Mouse (Mus musculus): ENCODE results near the gene Clybl.

DNA sequence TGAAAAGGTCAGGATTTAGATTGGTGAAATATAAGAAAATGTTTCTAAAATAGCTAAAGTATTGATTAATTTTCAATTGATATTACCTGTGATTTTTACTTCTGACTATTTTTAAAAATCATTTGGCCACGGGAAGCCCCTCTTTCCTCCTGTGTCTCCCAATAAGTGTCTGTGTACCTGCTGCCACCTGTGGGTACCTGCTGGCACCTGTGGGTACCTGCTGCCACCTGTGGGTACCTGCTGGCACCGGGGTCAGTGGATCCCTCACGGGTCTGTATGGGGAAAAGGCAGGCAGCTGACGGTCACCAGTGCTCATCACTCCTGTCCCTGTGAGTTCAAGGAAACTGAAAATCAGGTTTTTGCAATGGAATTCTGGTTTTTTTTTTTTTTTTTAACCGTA, 198.5 kb downstream of the Clybl start:
- TF ChIP-seq CTCF (IDR thresholded peaks at IDR 0.05; ENCODE audit: low read depth, low read length) (no peak), POLR2A (IDR thresholded peaks at IDR 0.05; ENCODE audit: extremely low read depth, insufficient read depth, low read length) (no peak)
